Mouse (Mus musculus): Measurements from ENCODE around the gene Man1a. TPM values are rescaled to one million over a fixed set of nuclear protein-coding genes. Genes with fewer than 3 reads are reported as not detected.

Gene Man1a
- polyA plus RNA-seq, 1 experiment from 2014 or later = 5.3 TPM

DNA sequence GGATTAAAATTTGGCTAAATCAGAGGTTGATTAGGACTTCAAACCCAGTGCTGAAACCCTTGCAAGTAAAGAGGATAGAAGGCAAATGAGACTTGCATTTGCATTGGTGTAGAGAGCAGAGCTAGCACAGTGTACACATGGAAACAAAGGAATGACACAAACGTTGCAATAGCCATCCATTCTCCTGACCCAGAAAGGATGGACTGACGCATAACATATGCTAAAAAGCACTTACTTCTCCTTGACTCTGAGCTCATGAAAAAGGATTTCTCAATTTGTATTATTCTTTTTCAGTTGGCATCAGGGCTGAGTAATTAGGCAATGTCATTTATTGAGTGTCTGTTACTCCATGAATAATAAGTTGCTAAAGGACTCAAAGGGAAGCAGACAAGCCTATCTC is 41.6 kb downstream of the Man1a start:
- no peaks in the 10 kb centered on the region for H3K27me3 ChIP-seq
- no peak overlapping the region for H3K4me3 ChIP-seq
- WGBS = 63% methylated on average over 2 of the region's 2 CpGs
- H3K4me1 ChIP-seq = no peaks in the 10 kb centered on the region
- H3K36me3 ChIP-seq = no peaks in the 10 kb centered on the region
- H3K4me2 ChIP-seq (replicated peaks) = no peak overlapping the region
- H3K27ac ChIP-seq = no peak overlapping the region
- no peak for ATAC-seq (ENCODE audit: low FRiP score)
- no peaks in the 10 kb centered on the region for H3K9me3 ChIP-seq (replicated peaks)
- H3K9ac ChIP-seq = no peak overlapping the region

DNA sequence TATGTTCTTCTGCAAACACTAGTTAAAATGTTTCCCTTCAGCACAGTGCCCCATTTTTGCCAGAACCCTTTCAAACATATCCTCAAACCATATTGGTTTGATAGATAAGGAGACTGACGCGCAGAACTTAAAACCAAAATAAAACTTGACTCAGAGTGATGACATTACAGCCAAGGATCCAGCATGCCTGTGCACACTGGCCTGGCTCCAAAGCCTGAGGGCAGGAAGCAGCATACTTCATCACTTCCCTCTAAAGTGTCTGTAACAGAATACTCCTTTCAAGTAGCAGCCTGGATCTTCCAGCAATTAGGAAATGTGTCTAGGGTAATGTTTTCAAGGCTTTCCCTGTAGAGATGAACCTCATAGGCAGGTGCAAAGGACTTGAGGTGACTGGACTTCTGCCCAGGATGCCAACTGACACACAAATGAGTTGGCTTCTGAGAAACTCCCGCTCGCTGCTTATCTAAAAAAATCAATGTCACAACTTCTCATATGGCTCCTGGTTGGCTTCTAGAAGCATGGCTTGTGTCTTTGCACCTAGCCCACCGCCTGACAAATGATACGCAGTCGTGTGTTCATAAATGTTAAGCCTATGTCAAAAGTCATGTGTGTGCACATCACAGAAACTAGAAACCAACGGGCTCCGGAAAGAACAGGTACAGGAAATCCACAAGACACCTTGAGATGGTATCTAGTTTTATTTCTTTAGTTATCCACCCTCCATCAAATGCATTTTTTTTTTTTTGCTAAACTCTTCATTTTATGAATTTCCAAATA is 43.9 kb downstream of the Man1a start:
- ATAC-seq (ENCODE audit: low FRiP score) = no peak
- Histone ChIP-seq H3K27me3 (no peaks in the 10 kb centered on the region), H3K4me3 (no peak overlapping the region), H3K27ac (no peak overlapping the region), H3K9ac (no peak overlapping the region), H3K9me3 (replicated peaks) (no peaks in the 10 kb centered on the region), H3K36me3 (no peaks in the 10 kb centered on the region), H3K4me1 (no peaks in the 10 kb centered on the region), H3K4me2 (replicated peaks) (no peak overlapping the region)
- 92% methylated on average over 9 of the region's 9 CpGs for WGBS

DNA sequence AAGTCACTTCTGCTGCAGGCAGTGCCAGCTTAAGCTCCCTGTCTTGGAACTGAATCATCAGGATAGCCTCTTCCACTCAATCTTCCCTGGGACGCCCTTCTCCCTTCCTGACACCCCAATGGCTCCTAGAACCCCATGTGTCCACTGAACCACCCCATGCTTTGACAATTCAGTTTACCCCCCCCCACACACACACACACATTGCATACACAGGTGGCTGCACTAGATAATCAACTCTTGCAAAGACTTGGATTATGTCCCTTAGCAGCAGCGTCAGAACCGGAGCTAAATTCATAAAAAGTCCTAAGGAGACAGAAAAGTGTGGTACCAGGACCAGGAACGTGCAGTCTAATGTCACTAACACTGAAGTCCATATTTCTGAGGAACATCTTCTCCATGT is 47.5 kb downstream of the Man1a start:
- no peak overlapping the region for H3K4me3 ChIP-seq
- no peak overlapping the region for H3K9ac ChIP-seq
- H3K27ac ChIP-seq = no peak overlapping the region
- WGBS = 95% methylated on average over 4 of the region's 4 CpGs
- H3K4me1 ChIP-seq = no peaks in the 10 kb centered on the region
- H3K36me3 ChIP-seq = no peaks in the 10 kb centered on the region
- H3K27me3 ChIP-seq = no peaks in the 10 kb centered on the region
- no peak for ATAC-seq (ENCODE audit: low FRiP score)
- no peak overlapping the region for H3K4me2 ChIP-seq (replicated peaks)
- H3K9me3 ChIP-seq (replicated peaks) = no peaks in the 10 kb centered on the region

DNA sequence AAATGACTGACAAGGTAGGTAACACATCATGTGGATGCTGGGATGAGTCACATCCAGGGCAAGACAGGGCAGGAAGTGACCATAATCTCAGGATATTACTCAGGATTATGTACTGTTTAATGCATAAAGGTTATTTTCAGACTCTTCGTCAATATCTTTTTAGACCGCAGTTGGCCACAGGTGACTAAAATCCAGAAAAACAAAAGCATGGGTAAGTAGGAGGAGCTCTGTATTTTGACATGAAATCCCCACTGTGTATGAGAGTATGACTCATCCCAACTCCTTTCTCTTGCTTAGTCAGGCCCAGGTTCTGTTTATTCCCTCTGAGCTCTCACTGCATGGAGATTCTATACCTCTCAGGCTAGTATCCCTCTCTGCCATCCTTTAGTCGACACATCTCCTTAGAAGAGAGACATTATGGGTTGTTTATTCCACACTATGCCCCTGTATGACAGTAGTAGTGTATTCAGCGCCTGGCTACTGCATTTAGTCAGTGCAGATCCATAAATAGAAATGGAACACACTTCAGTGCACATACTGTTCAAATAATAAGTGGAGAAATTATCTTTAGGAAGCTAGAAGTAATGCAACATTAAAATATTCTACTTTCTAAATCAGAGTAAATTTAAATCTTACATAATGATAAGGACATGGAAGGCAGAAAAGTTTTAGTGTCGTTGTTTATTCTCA is 49.5 kb downstream of the Man1a start:
- Histone ChIP-seq H3K9me3 (replicated peaks) (no peaks in the 10 kb centered on the region), H3K27me3 (no peaks in the 10 kb centered on the region), H3K4me1 (no peaks in the 10 kb centered on the region), H3K27ac (no peak overlapping the region), H3K4me2 (replicated peaks) (no peak overlapping the region), H3K9ac (no peak overlapping the region), H3K4me3 (no peak overlapping the region), H3K36me3 (no peaks in the 10 kb centered on the region)
- ATAC-seq (ENCODE audit: low FRiP score) = no peak
- WGBS = 88% methylated on average over 5 of the region's 5 CpGs

DNA sequence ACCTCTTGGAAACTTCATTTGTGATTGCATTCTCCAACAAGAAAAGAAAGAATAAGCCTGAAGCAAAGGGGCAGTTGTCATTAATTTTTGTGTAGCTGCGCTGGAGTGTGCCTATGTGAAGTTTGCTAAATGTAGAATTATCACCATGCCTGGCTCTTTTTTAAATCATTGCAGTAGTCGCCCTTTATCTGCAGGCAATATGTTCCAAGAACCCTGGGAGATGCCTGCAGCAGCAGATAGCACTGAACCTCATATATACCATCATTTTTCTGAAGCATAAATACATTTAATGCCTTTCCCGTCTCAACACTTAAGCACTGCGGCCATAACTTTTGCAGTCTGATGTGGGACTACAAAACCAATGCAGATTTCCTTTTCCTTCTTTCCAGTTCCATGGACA is 50.3 kb downstream of the Man1a start:
- no peak overlapping the region for H3K9ac ChIP-seq
- H3K4me2 ChIP-seq (replicated peaks) = no peak overlapping the region
- H3K9me3 ChIP-seq (replicated peaks) = no peaks in the 10 kb centered on the region
- no peak overlapping the region for H3K27ac ChIP-seq
- H3K27me3 ChIP-seq = no peaks in the 10 kb centered on the region
- no peaks in the 10 kb centered on the region for H3K4me1 ChIP-seq
- ATAC-seq (ENCODE audit: low FRiP score) = no peak
- H3K36me3 ChIP-seq = no peaks in the 10 kb centered on the region
- H3K4me3 ChIP-seq = no peak overlapping the region
- WGBS = 91% methylated on average over 4 of the region's 4 CpGs

DNA sequence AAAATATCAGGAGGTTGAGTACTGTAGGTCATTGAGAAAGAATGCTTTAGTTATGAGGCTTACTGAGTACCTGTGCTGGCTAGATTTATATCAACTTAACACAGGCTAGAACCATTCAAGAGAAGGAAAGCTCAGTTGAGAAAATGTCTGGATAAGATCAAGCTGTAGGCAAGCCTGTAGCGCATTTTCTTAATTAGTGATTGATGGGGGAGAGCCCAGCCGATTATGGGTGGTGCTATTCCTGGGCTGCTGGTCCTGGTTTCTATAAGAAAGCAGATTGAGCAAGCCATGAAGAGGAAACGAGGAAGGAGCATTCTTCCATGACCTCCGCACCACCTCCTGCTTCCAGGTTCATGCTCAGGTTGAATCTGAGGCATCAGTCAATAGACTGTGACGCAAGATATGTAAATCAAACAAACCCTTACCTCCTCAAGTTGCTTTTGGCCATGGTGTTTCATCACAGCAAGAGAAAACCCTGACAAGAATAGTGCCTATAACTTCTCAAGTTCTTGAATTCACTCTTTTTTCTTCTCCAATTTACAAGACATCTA is 58.4 kb downstream of the Man1a start:
- no peaks in the 10 kb centered on the region for H3K27me3 ChIP-seq
- 79% methylated on average over 5 of the region's 5 CpGs for WGBS
- no peak overlapping the region for H3K4me3 ChIP-seq

DNA sequence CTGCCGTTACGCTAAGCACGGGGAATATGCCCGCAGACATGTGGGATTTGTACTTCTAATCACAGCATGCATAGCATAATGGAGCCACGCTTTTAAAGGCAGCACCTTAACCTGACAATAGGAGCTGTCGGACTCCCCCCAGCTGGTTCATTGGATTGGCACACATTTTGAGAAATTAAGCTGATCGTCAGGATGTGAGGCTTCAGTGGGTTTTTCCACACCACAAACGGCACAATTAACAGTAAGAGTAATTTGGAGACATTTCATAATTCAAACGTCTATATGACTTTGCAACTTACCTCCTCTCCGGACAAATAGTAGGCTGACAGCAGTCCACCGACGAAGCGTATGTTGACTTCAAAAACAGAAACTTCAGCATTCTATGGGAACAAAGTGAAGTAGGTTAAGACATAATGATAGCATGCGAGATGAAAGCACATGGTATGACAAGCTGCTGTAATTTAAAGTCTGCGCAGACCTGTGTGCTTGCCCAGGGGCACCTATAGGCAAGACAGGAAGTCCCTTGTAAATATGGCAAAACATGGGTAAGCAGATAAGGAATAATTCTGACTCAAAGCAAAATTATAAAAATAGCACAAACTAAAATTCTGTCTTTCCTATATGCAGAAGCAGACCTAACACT is 62.2 kb downstream of the Man1a start:
- H3K27ac ChIP-seq = no peak overlapping the region
- H3K9me3 ChIP-seq (replicated peaks) = no peaks in the 10 kb centered on the region
- no peak overlapping the region for H3K4me2 ChIP-seq (replicated peaks)
- ATAC-seq (ENCODE audit: low FRiP score) = no peak
- H3K4me3 ChIP-seq = no peak overlapping the region
- 83% methylated on average over 15 of the region's 15 CpGs for WGBS
- no peaks in the 10 kb centered on the region for H3K36me3 ChIP-seq
- no peak overlapping the region for H3K9ac ChIP-seq
- H3K4me1 ChIP-seq = no peaks in the 10 kb centered on the region
- H3K27me3 ChIP-seq = no peaks in the 10 kb centered on the region

More for the DNA sequence above, 58.4 kb downstream of the Man1a start:
- H3K36me3 ChIP-seq = no peaks in the 10 kb centered on the region
- H3K27ac ChIP-seq = no peak overlapping the region
- no peak for ATAC-seq (ENCODE audit: low FRiP score)
- H3K4me1 ChIP-seq = no peaks in the 10 kb centered on the region
- H3K9ac ChIP-seq = no peak overlapping the region
- H3K4me2 ChIP-seq (replicated peaks) = no peak overlapping the region
- no peaks in the 10 kb centered on the region for H3K9me3 ChIP-seq (replicated peaks)

DNA sequence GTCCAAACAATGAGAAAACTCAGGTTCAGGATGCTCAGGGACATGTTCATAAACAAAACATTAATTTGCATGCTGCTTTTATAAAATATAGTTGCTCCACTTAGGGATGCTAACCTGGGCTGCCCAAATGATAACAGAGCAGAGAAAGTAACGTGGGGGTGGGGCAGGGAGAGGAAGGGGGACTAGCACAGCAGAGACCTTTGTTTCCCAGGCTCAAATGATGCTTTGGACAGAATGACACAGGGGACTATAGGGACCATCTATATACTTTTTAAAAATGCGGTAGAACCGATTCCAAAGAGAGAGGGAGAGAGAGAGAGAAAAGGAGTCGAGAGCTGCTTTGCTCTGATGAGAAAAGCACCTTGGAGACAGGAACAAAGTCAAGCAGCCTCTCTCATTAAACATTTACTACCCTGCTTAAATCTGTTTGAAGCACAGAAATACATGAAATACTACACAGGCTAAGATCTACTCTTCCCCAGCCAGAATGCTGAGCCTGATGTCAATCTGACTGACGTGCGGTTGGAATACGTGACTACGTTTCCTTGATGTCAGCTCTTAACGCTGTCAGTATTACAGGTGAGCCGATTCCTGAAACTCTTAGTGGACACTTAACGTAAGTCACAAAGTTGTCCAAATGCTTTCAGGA is 63.1 kb downstream of the Man1a start:
- Histone ChIP-seq H3K4me1 (no peaks in the 10 kb centered on the region), H3K27ac (no peak overlapping the region), H3K27me3 (no peaks in the 10 kb centered on the region), H3K36me3 (no peaks in the 10 kb centered on the region), H3K9me3 (replicated peaks) (no peaks in the 10 kb centered on the region), H3K4me3 (no peak overlapping the region), H3K4me2 (replicated peaks) (no peak overlapping the region), H3K9ac (no peak overlapping the region)
- ATAC-seq (ENCODE audit: low FRiP score) = no peak
- WGBS = 77% methylated on average over 11 of the region's 11 CpGs

DNA sequence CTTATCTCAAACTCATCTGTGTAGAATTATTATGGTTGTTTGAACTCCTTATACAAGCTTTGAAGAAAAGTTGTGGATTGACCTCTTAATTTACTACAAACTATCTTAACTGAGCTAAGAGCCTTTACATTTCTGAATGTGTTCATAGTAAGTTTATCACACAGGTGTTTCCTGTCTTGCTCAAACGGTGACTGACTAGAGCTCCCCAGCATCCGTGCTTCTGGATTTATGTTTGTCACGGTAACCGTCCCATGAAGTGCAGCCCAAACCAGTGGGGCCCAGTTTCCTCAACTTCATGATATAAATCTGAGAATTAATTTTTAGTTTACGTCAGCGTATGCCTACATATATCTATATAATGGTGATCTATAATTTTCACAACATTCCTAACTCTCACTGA is 67.3 kb downstream of the Man1a start:
- 92% methylated on average over 6 of the region's 6 CpGs for WGBS
- no peak overlapping the region for H3K9ac ChIP-seq

DNA sequence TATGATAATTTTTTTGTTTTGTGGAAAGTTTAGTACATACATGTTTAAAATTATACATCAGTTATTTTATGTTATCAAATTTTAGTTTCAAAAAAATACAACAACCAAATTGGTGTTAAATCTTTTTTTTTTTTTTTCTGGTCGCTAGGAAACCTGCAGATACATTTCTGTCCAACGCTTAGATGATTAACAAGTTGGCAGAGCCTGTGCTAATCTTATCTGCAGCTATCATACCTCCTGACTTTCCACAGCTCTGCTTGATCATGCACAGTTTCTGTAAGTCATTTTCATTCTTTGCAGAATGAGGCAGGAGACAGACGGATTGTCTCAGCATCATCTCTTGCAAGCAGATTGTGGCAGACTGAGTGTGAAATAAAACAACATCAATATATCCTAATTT is 69.5 kb downstream of the Man1a start:
- 80% methylated on average over 3 of the region's 3 CpGs for WGBS
- ATAC-seq (ENCODE audit: low FRiP score) = no peak

More for the DNA sequence above, 67.3 kb downstream of the Man1a start:
- no peak overlapping the region for H3K4me3 ChIP-seq
- H3K27me3 ChIP-seq = no peaks in the 10 kb centered on the region
- H3K27ac ChIP-seq = no peak overlapping the region
- no peaks in the 10 kb centered on the region for H3K36me3 ChIP-seq
- no peak overlapping the region for H3K4me2 ChIP-seq (replicated peaks)
- no peaks in the 10 kb centered on the region for H3K9me3 ChIP-seq (replicated peaks)
- ATAC-seq (ENCODE audit: low FRiP score) = no peak
- no peaks in the 10 kb centered on the region for H3K4me1 ChIP-seq

DNA sequence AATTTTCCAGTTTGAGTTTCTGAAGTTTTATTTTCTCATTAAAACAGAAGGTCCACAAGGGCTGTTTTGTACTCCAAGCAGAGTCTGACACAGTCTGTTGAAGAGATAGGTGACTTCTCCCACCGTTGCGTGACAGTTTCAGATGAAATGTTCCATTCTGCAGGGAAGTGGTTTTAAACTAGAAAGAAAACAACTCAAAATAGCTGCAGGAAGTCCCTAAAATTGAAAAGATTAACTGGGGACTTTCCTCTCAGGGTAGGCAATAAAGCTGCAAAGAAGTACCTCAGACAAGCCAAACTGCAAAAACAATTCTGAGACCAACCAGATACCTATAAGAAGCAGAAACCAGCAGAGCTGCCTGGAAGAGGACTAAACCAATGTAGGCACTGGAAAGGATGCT is 70.6 kb downstream of the Man1a start:
- 88% methylated on average over 2 of the region's 2 CpGs for whole genome bisulfite sequencing
- H3K27me3 ChIP-seq = no peaks in the 10 kb centered on the region
- H3K9me3 ChIP-seq (replicated peaks) = no peaks in the 10 kb centered on the region
- H3K4me3 ChIP-seq = no peak overlapping the region
- no peak overlapping the region for H3K9ac ChIP-seq
- H3K36me3 ChIP-seq = no peaks in the 10 kb centered on the region
- ATAC-seq (ENCODE audit: low FRiP score) = no peak
- H3K4me1 ChIP-seq = no peaks in the 10 kb centered on the region
- no peak overlapping the region for H3K27ac ChIP-seq
- H3K4me2 ChIP-seq (replicated peaks) = no peak overlapping the region

More for the DNA sequence above, 69.5 kb downstream of the Man1a start:
- Histone ChIP-seq H3K9me3 (replicated peaks) (no peaks in the 10 kb centered on the region), H3K4me1 (no peaks in the 10 kb centered on the region), H3K4me3 (no peak overlapping the region), H3K4me2 (replicated peaks) (no peak overlapping the region), H3K27me3 (no peaks in the 10 kb centered on the region), H3K36me3 (no peaks in the 10 kb centered on the region), H3K9ac (no peak overlapping the region), H3K27ac (no peak overlapping the region)

DNA sequence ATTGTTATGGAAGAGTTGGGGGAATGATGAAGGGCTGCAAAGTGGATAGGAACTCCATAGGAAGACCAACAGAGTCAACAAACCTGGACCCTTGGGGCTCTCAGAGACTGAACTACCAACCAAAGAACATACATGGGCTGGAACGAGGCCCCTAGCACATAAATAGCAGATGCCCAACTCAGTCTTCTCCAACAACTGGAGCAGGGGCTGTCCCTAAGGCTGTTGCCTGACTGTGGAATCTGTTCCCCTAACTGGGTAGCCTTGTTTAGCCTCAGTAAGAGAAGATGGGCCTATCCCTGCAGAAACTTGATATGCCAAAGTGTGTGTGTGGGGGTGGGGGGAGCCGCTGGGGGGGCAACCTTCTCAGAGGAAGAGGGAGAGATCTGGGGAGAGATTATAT is 73.5 kb downstream of the Man1a start:
- Histone ChIP-seq H3K4me3 (no peak overlapping the region), H3K27ac (no peak overlapping the region), H3K4me1 (no peaks in the 10 kb centered on the region), H3K27me3 (no peaks in the 10 kb centered on the region), H3K9me3 (replicated peaks) (no peaks in the 10 kb centered on the region), H3K9ac (no peak overlapping the region), H3K36me3 (no peaks in the 10 kb centered on the region), H3K4me2 (replicated peaks) (no peak overlapping the region)
- no peak for ATAC-seq (ENCODE audit: low FRiP score)
- WGBS = 85% methylated on average over 2 of the region's 2 CpGs

Data from hindbrain, embryonic 12.5 days (tissue).